Mouse (Mus musculus) spleen, adult 18-20 months (tissue): ENCODE results near the gene Hbb-bh1.
"Not testable (repeated sequence)": the region's sequence is repeated elsewhere in the genome, so short reads cannot be mapped to it uniquely, and the experiment has no call there.

Experiments used
- DNase-seq, 2 experiments: peaks; one replicate each; pipeline ENCODE4 v3.0.0; 2022; ENCODE audit warnings: mixed read lengths in 2 of 2

Hbb-bh1 gene

GRCm38 (mm10) chr7:103811223-103811845 lies 31.6 kb downstream of the Hbb-bh1 start:
- DNase-seq: no peak

- DNase-seq: no peak
Measured at GRCm38 (mm10) chr7:103810746-103811145, 32.2 kb downstream of the Hbb-bh1 start.

GRCm38 (mm10) chr7:103810296-103810695 lies 32.7 kb downstream of the Hbb-bh1 start:
- DNase-seq: no peak

GRCm38 (mm10) chr7:103809801-103810155 lies 33.2 kb downstream of the Hbb-bh1 start:
- DNase-seq: no peak

- DNase-seq: no peak
Measured at GRCm38 (mm10) chr7:103808971-103809800, 33.8 kb downstream of the Hbb-bh1 start.

- not testable (repeated sequence) for DNase-seq
Measured at GRCm38 (mm10) chr7:103808120-103808519, 34.8 kb downstream of the Hbb-bh1 start.

GRCm38 (mm10) chr7:103806856-103807255 lies 36.1 kb downstream of the Hbb-bh1 start:
- no peak for DNase-seq

- no peak for DNase-seq
Measured at GRCm38 (mm10) chr7:103792669-103793388, 50.1 kb downstream of the Hbb-bh1 start.

GRCm38 (mm10) chr7:103791721-103792120 lies 51.2 kb downstream of the Hbb-bh1 start, which contains the start of gene Olfr67:
Olfr67 (minus strand) TSS chr7:103791821.
- DNase-seq: no peak
